Mouse (Mus musculus): ENCODE data around the gene Inka2. TPM values are rescaled to one million over a fixed set of nuclear protein-coding genes. Genes with fewer than 3 reads are reported as not detected.

Inka2 gene
- polyA plus RNA-seq, 1 experiment: 1.5 TPM

GRCm38 (mm10) chr3:105669776-105670175, 34.6 kb upstream of the Inka2 start:
- TF ChIP-seq POLR2A (IDR thresholded peaks at IDR 0.05; ENCODE audit: borderline replicate concordance, control insufficient read depth, low read depth, low read length) (no peak), CTCF (IDR thresholded peaks at IDR 0.05; ENCODE audit: control insufficient read depth, insufficient read depth, low read length) (no peak)
- no peak overlapping the region for H3K27ac ChIP-seq (ENCODE audit: control insufficient read depth, insufficient read depth, low read depth, low read length, poor library complexity)
- H3K4me1 ChIP-seq (ENCODE audit: control insufficient read depth, insufficient read depth, low read length): no peaks in the 10 kb centered on the region
- H3K4me3 ChIP-seq (replicated peaks; ENCODE audit: control insufficient read depth, low read depth, low read length): no peak overlapping the region
- WGBS: 71% methylated on average over 3 of the region's 3 CpGs

GRCm38 (mm10) chr3:105670801-105671200, 33.6 kb upstream of the Inka2 start:
- no peak overlapping the region for H3K27ac ChIP-seq (ENCODE audit: control insufficient read depth, insufficient read depth, low read depth, low read length, poor library complexity)
- H3K4me3 ChIP-seq (replicated peaks; ENCODE audit: control insufficient read depth, low read depth, low read length): no peak overlapping the region
- 78% methylated on average over 1 of the region's 1 CpGs for WGBS
- no peaks in the 10 kb centered on the region for H3K4me1 ChIP-seq (ENCODE audit: control insufficient read depth, insufficient read depth, low read length)
- TF ChIP-seq CTCF (IDR thresholded peaks at IDR 0.05; ENCODE audit: control insufficient read depth, insufficient read depth, low read length) (no peak), POLR2A (IDR thresholded peaks at IDR 0.05; ENCODE audit: borderline replicate concordance, control insufficient read depth, low read depth, low read length) (no peak)

- no peak overlapping the region for H3K27ac ChIP-seq (ENCODE audit: control insufficient read depth, insufficient read depth, low read depth, low read length, poor library complexity)
- 23% methylated on average over 7 of the region's 7 CpGs for WGBS
- no peak overlapping the region for H3K4me3 ChIP-seq (replicated peaks; ENCODE audit: control insufficient read depth, low read depth, low read length)
Observed at GRCm38 (mm10) chr3:105674595-105675218, 29.7 kb upstream of the Inka2 start.

GRCm38 (mm10) chr3:105675932-105676331, 28.5 kb upstream of the Inka2 start:
- TF ChIP-seq CTCF (IDR thresholded peaks at IDR 0.05; ENCODE audit: control insufficient read depth, insufficient read depth, low read length) (no peak), POLR2A (IDR thresholded peaks at IDR 0.05; ENCODE audit: borderline replicate concordance, control insufficient read depth, low read depth, low read length) (no peak)
- WGBS: 5% methylated on average over 2 of the region's 2 CpGs
- Histone ChIP-seq H3K27ac (ENCODE audit: control insufficient read depth, insufficient read depth, low read depth, low read length, poor library complexity) (no peak overlapping the region), H3K4me3 (replicated peaks; ENCODE audit: control insufficient read depth, low read depth, low read length) (no peak overlapping the region), H3K4me1 (ENCODE audit: control insufficient read depth, insufficient read depth, low read length) (no peaks in the 10 kb centered on the region)

More at GRCm38 (mm10) chr3:105674595-105675218, 29.7 kb upstream of the Inka2 start:
- H3K4me1 ChIP-seq (ENCODE audit: control insufficient read depth, insufficient read depth, low read length): no peaks in the 10 kb centered on the region
- no peak for TF ChIP-seq POLR2A (IDR thresholded peaks at IDR 0.05; ENCODE audit: borderline replicate concordance, control insufficient read depth, low read depth, low read length)
- TF ChIP-seq CTCF (IDR thresholded peaks at IDR 0.05; ENCODE audit: control insufficient read depth, insufficient read depth, low read length): no peak; the same call in 1 of the 2 replicates

GRCm38 (mm10) chr3:105680346-105680745, 24.1 kb upstream of the Inka2 start:
- no peak for TF ChIP-seq POLR2A (IDR thresholded peaks at IDR 0.05; ENCODE audit: borderline replicate concordance, control insufficient read depth, low read depth, low read length)
- no peak for TF ChIP-seq CTCF (IDR thresholded peaks at IDR 0.05; ENCODE audit: control insufficient read depth, insufficient read depth, low read length)
- H3K4me3 ChIP-seq (replicated peaks; ENCODE audit: control insufficient read depth, low read depth, low read length): no peak overlapping the region
- no peaks in the 10 kb centered on the region for H3K4me1 ChIP-seq (ENCODE audit: control insufficient read depth, insufficient read depth, low read length)
- no peak overlapping the region for H3K27ac ChIP-seq (ENCODE audit: control insufficient read depth, insufficient read depth, low read depth, low read length, poor library complexity)
- 87% methylated on average over 7 of the region's 7 CpGs for WGBS

- H3K27ac ChIP-seq (ENCODE audit: control insufficient read depth, insufficient read depth, low read depth, low read length, poor library complexity): peak overlapping the region; percentile 79
- TF ChIP-seq CTCF (IDR thresholded peaks at IDR 0.05; ENCODE audit: control insufficient read depth, insufficient read depth, low read length) (no peak), POLR2A (IDR thresholded peaks at IDR 0.05; ENCODE audit: borderline replicate concordance, control insufficient read depth, low read depth, low read length) (no peak)
- WGBS: 7% methylated on average over 55 of the region's 60 CpGs
- H3K4me1 ChIP-seq (ENCODE audit: control insufficient read depth, insufficient read depth, low read length): no peaks in the 10 kb centered on the region
- H3K4me3 ChIP-seq (replicated peaks; ENCODE audit: control insufficient read depth, low read depth, low read length): peak overlapping the region; percentile 71
Observed at GRCm38 (mm10) chr3:105686394-105687323, 17.7 kb upstream of the Inka2 start.

- peak within 1 kb of the TSS; percentile 79 for H3K27ac ChIP-seq (ENCODE audit: control insufficient read depth, insufficient read depth, low read depth, low read length, poor library complexity)
- no peaks in the 10 kb centered on the region for H3K4me1 ChIP-seq (ENCODE audit: control insufficient read depth, insufficient read depth, low read length)
- peak within 1 kb of the TSS; percentile 71 for H3K4me3 ChIP-seq (replicated peaks; ENCODE audit: control insufficient read depth, low read depth, low read length)
- TF ChIP-seq POLR2A (IDR thresholded peaks at IDR 0.05; ENCODE audit: borderline replicate concordance, control insufficient read depth, low read depth, low read length) (peak; percentile 65; the same call in 1 of the 2 replicates), CTCF (IDR thresholded peaks at IDR 0.05; ENCODE audit: control insufficient read depth, insufficient read depth, low read length) (peak; percentile 80)
- WGBS: under 1% methylated on average over 72 of the region's 72 CpGs
Observed at GRCm38 (mm10) chr3:105687324-105688060, 16.9 kb upstream of the Inka2 start, which contains the start of gene Ddx20. TSS of gene Ddx20 (minus strand) at chr3:105687574.

Data from bone marrow, adult 2 months (tissue).